Mouse (Mus musculus) embryonic facial prominence, embryonic 10.5 days (tissue): ENCODE measurements around the gene Tbc1d22a. TPM values are rescaled to one million over a fixed set of nuclear protein-coding genes. Genes with fewer than 3 reads are reported as not detected.

ENCODE experiments used
- DNase-seq: peaks from one replicate; pipeline ENCODE4 v3.0.0-alpha.2; 2017; ENCODE audit warnings: low spot score
- H3K27ac ChIP-seq: fragments of 300-500 bp; sonication (generic); replicated peaks from 2 replicates; pipeline ENCODE4 v1.5.1; 2016; ENCODE audit warnings: mild to moderate bottlenecking
- H3K27me3 ChIP-seq: fragments of 300-500 bp; sonication (generic); replicated peaks from 2 replicates; pipeline ENCODE4 v1.6.1; 2016; ENCODE audit warnings: low read depth, mild to moderate bottlenecking; ENCODE audit not compliant: poor library complexity, severe bottlenecking
- H3K36me3 ChIP-seq: fragments of 300-500 bp; sonication (generic); replicated peaks from 2 replicates; pipeline ENCODE4 v1.6.1; 2016; ENCODE audit warnings: mild to moderate bottlenecking, moderate library complexity
- H3K4me1 ChIP-seq: fragments of 300-500 bp; sonication (generic); 2 replicates; pipeline ENCODE4 v1.6.1; 2016
- H3K4me3 ChIP-seq: fragments of 300-500 bp; sonication (generic); 2 replicates; pipeline ENCODE4 v1.5.1; 2016; ENCODE audit warnings: mild to moderate bottlenecking, moderate library complexity
- H3K9me3 ChIP-seq: fragments of 300-500 bp; sonication (generic); 2 replicates; pipeline ENCODE4 v1.6.1; 2016; ENCODE audit warnings: mild to moderate bottlenecking
- WGBS: fragments of 180-500 bp; shearing (Covaris S2); methylation state at CpG from one replicate; pipeline ENCODE4 v1.1.7; 2016; 5-methylcytosine and 5-hydroxymethylcytosine counted together
- polyA plus RNA-seq: library from polyadenylated mRNA; unstranded; fragments of >200 nt; fragmentation: Nextera tagmentation; extraction: Ambion mirVana; gene quantifications from 2 replicates; pipeline ENCODE4 v1.2.1, GENCODE M21; 2016

The Tbc1d22a gene
- polyA plus RNA-seq, 1 experiment from 2014 or later: 11.2 TPM

DNA sequence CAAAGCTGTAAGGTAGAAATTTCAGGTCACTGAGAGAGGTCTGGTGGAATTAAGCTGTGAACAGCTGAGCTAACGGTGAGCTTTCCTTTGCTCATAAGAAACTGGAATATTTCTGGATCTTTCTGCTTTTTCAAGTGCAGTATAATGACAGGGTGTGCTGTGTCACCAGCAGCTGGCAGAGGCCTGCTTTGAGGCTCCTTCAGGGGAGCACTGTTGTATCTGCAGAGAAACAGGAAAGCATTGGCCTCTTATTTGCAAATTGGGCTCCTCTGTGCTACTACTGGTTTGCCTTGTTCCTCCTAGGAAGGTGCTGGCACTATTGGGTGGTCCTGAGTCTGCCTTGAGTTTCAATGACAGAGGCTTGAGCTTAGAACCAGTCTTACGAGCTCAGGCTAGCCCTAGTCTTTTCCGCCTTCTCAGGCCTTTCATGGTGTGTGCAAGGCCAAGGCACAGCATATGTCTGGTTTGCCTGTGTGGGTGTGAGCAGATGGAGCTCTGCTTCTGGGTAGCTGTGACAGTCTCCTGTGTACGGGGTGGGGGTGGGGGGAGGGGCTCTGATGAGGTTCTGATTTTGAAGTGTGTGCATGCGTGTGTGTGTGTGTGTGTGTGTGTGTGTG, 95.1 kb downstream of the Tbc1d22a start:
- 88% methylated on average over 5 of the region's 5 CpGs for WGBS

DNA sequence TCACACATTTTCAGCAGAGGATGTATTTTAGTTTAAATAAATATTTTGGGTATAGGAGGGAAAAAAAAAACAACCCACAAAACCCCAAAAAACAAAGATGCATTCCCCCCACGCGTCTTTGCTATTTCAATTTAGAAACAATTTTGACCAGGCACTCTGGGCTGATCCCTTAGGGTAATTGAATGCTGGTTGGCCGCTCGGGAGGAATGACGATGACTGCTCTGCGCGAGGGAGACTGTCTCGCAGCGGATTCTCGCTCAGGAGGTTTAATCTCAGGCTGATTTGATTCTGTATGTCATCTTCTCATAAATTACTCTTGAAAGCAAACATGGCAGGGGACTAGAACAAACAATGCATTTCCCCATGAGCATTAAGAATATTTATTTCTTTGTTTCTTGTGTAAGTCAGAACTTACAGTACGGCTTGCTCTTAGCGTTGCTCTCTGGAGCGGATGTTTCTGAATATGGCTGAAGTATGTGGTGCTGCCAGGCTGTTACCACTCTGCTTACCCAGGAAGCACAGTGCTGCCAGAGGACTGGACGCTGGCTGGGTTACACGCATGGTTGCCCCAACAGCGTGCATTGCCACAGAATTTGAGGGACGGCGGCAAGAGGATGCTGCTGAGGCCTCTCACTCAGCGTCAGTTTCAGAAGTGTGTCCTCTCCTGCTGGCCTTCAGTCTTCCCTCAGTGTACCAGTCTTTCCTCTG, 106.7 kb downstream of the Tbc1d22a start:
- Histone ChIP-seq H3K4me1 (no peaks in the 10 kb centered on the region), H3K9me3 (no peaks in the 10 kb centered on the region), H3K27me3 (no peaks in the 10 kb centered on the region), H3K4me3 (no peak overlapping the region), H3K27ac (no peak overlapping the region), H3K36me3 (peaks cover 5% of the 10 kb centered on the region; the same call in 1 of the 2 replicates)
- WGBS: 85% methylated on average over 19 of the region's 19 CpGs
- DNase-seq: no peak

More for the DNA sequence above, 95.1 kb downstream of the Tbc1d22a start:
- Histone ChIP-seq H3K27ac (no peak overlapping the region), H3K4me3 (no peak overlapping the region), H3K9me3 (no peaks in the 10 kb centered on the region), H3K4me1 (no peaks in the 10 kb centered on the region), H3K36me3 (peaks cover 6% of the 10 kb centered on the region), H3K27me3 (no peaks in the 10 kb centered on the region)
- no peak for DNase-seq

DNA sequence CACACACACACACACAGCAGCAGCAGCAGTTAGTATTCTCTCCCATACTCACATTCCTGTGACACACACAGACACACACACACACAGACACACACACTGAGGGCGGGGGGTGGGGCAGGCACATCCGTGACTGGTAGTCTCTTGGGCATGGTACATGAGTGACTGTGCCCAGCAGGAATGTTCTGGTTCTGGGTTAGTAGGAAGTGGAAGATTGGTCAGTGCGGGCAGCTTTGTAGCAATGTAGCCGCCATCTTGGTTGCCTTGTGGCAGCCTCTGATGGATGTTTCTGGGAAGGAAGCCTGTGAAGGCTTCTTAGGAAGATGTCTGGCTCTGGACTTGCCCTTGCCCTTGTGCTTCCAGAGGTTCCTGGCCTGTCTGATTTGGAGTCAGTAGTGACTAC, 112.1 kb downstream of the Tbc1d22a start:
- no peaks in the 10 kb centered on the region for H3K9me3 ChIP-seq
- no peak overlapping the region for H3K27ac ChIP-seq
- no peak for DNase-seq
- H3K4me3 ChIP-seq: no peak overlapping the region
- no peaks in the 10 kb centered on the region for H3K27me3 ChIP-seq
- H3K36me3 ChIP-seq: no peaks in the 10 kb centered on the region
- 94% methylated on average over 4 of the region's 4 CpGs for WGBS
- H3K4me1 ChIP-seq: no peaks in the 10 kb centered on the region

DNA sequence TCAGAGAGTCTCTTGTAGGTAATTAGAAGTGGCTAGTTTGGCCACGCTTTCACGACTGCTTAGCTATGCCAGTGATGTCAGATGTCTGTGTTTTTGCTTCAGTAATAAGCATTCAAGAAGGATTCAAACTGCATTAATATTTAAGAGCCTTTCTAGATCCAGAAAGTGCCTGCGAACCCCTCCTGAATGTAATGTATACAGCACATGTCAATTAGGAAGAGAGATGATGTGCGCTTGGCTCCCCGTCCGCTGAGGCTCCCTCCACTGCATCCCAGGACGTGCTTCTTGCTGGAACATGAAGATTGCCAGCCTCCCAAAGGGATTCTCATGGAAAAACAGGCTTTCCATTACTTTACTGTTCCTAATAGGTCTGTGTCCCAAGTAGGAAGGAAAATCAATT, 115.7 kb downstream of the Tbc1d22a start:
- H3K4me1 ChIP-seq: no peaks in the 10 kb centered on the region
- DNase-seq: no peak
- no peak overlapping the region for H3K4me3 ChIP-seq
- H3K9me3 ChIP-seq: no peaks in the 10 kb centered on the region
- H3K27ac ChIP-seq: no peak overlapping the region
- H3K27me3 ChIP-seq: no peaks in the 10 kb centered on the region
- no peaks in the 10 kb centered on the region for H3K36me3 ChIP-seq
- WGBS: 87% methylated on average over 7 of the region's 7 CpGs

DNA sequence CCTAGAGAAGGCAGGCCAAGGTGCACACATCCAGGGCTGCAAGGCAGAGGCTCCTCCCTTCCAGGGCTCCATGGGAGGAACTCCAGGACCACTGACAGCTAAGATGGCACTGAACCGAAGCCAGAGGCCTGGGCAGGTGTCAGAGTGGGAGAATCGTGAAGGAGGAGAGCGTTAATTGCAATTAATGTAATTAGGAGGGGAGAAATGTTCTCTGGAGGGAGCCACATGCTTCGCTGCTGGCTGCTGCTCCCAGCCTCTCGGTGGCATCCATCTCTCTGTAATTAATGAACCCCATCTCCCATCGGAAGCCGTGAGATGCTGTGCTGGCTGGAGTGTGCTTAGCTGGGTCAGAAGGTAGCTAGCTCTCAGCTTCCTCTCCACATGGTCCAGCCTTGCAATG, 116.2 kb downstream of the Tbc1d22a start:
- DNase-seq: no peak
- Histone ChIP-seq H3K4me3 (no peak overlapping the region), H3K9me3 (no peaks in the 10 kb centered on the region), H3K27ac (no peak overlapping the region), H3K4me1 (no peaks in the 10 kb centered on the region), H3K36me3 (no peaks in the 10 kb centered on the region), H3K27me3 (no peaks in the 10 kb centered on the region)
- 84% methylated on average over 7 of the region's 7 CpGs for WGBS

DNA sequence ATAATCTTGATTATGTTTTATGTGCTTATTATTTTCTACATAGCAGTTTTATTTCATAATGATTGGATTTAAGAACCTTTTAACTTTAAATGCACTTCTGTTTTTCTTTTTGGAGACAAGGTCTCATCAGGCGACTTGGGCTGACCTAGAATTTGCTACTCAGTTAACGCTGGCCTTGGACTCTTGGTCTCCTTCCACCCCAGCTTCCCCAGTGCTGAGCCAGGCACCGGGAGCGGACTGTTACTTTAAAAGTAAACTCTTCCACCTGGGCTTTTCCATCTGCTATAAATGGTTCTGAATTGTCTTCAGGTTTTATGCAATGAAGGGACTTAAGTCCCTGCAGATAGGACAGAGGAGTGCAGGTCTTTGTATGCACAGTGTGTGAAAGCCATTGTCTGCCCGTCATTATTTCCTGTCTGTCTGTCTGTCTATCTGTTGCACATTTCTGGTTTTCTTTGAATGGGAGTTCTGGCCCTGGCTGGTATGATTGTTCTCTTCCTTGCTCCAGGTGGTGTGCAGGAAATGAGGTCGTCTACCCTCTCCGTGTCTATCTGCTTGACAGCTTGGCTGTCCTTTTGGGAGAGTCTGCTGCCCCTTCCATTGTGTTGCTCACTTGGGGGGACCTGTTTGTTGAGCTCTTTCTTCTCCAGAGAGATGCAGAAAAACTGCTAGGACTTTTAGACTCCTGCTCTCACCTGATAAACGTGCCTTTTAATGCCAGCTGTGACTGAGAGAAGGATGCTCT, 117.4 kb downstream of the Tbc1d22a start:
- no peak overlapping the region; the same call in 1 of the 2 replicates for H3K27ac ChIP-seq
- DNase-seq: no peak
- no peaks in the 10 kb centered on the region for H3K36me3 ChIP-seq
- WGBS: 78% methylated on average over 8 of the region's 8 CpGs
- H3K27me3 ChIP-seq: no peaks in the 10 kb centered on the region
- no peaks in the 10 kb centered on the region for H3K4me1 ChIP-seq
- no peak overlapping the region for H3K4me3 ChIP-seq
- no peaks in the 10 kb centered on the region for H3K9me3 ChIP-seq

DNA sequence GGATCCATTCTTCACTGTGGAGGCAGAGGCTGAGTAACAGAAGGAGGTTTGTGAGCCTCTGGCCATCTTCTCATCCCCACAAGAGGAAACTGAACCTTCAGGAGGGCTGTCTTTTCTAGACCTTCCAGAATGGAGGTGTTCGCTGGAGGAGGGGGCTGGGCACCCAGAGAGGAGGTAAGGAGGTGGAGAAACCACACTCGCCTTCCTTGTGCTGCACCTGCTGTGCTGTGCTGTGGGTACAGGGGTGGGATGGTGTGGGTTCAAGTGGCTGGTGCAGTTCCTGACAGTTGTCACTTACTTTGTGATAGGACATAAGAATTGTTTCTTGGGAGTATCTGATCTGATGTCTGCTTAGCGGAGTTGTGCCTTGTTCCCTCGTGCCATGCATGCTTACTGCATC, 118.9 kb downstream of the Tbc1d22a start:
- DNase-seq: no peak
- Histone ChIP-seq H3K9me3 (no peaks in the 10 kb centered on the region), H3K27ac (no peak overlapping the region), H3K4me3 (no peak overlapping the region), H3K27me3 (no peaks in the 10 kb centered on the region), H3K4me1 (0 out of 2 replicates have a peak, but pooled peaks cover 4% of the 10 kb centered on the region), H3K36me3 (no peaks in the 10 kb centered on the region)
- WGBS: 90% methylated on average over 4 of the region's 4 CpGs

DNA sequence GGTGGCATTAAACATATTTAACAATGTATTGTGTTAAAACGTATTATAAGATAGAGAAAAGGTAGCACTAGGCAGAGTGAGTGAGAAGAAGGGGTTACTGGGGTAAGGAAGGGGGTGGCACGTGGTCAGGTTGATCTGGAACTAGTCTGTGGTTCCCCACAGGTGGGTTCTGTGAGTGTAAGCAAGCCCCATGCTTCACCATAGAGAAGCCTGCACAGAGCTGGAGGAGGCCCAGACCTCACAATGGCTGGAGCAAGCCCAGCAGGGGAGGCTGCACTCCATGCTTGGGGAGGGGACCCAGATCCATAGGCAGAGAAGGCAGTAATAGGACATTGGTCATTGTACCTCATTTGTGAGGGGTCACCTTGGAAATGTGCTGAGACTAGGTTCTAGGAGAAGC, 119.3 kb downstream of the Tbc1d22a start:
- WGBS: 79% methylated on average over 2 of the region's 2 CpGs
- 0 out of 2 replicates have a peak, but pooled peaks cover 4% of the 10 kb centered on the region for H3K4me1 ChIP-seq
- no peak for DNase-seq
- no peak overlapping the region for H3K4me3 ChIP-seq
- no peaks in the 10 kb centered on the region for H3K9me3 ChIP-seq
- H3K36me3 ChIP-seq: no peaks in the 10 kb centered on the region
- no peaks in the 10 kb centered on the region for H3K27me3 ChIP-seq
- no peak overlapping the region for H3K27ac ChIP-seq

DNA sequence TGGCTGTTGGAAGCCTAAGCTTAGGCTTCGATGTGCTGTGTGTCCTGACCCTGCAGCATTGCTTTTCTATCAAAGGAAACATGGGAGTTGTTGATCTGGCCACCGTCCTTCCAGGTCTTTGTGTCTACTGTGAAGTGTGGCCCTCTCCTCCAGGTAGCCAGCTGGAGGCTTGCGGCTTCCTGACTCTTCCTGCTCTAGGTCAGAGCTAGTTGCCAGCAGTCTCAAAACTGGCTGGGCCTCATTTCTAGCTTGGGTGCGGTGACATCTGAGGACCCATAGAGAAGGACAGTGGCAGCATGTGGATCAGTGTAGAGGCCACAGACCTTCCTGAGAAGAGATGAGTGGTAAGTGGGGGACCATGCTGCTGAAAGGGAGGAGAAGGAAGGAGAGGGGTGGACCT, 120.0 kb downstream of the Tbc1d22a start:
- Histone ChIP-seq H3K27me3 (no peaks in the 10 kb centered on the region), H3K4me3 (no peak overlapping the region), H3K36me3 (no peaks in the 10 kb centered on the region), H3K4me1 (0 out of 2 replicates have a peak, but pooled peaks cover 4% of the 10 kb centered on the region), H3K9me3 (no peaks in the 10 kb centered on the region), H3K27ac (no peak overlapping the region)
- WGBS: 93% methylated on average over 4 of the region's 4 CpGs
- DNase-seq: no peak

DNA sequence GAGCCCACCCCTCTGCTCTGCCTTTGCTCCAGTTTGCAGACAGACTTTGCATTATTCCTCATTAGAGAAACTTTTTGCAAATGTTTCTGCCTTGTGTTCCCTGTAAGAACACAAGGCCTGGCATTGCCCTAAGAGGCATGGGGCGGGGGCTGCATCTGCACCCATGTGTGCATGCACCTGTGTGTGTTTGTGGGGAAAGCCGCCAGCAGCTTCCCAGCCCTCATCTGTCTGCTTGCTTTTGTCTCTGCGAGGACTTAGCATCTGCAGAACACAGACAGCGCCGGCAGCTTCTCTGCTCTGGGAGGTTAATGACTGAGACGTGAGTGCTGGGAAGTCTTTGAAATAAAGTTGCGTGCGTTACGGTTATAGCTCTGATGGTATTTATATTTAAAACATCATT, 120.5 kb downstream of the Tbc1d22a start:
- 91% methylated on average over 9 of the region's 9 CpGs for WGBS
- H3K27ac ChIP-seq: no peak overlapping the region
- no peak for DNase-seq

DNA sequence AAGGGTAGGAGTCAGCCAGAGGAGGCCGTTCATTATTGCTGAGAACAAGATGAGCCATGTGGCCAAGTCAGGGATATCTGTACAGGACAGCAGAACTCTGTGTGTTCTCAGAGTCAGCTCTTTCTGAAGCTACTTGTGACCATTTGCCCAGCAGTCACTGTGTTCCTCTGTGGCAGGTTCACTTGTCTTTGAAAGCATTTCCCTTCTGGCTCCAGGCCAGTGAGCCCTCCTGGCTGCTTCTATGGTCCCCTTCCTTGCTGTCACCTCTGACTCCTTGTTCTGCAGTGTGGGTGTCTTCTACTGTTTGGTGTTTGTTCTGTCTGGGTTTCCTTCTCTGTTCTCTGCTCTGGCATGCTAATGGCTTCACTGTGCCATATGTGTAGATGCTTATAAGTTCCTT, 121.5 kb downstream of the Tbc1d22a start:
- Histone ChIP-seq H3K27me3 (no peaks in the 10 kb centered on the region), H3K27ac (no peak overlapping the region), H3K9me3 (no peaks in the 10 kb centered on the region), H3K36me3 (no peaks in the 10 kb centered on the region), H3K4me3 (no peak overlapping the region), H3K4me1 (0 out of 2 replicates have a peak, but pooled peaks cover 4% of the 10 kb centered on the region)
- WGBS: 88% methylated on average over 1 of the region's 1 CpGs
- no peak for DNase-seq

More for the DNA sequence above, 120.5 kb downstream of the Tbc1d22a start:
- Histone ChIP-seq H3K4me1 (0 out of 2 replicates have a peak, but pooled peaks cover 4% of the 10 kb centered on the region), H3K36me3 (no peaks in the 10 kb centered on the region), H3K27me3 (no peaks in the 10 kb centered on the region), H3K4me3 (no peak overlapping the region), H3K9me3 (no peaks in the 10 kb centered on the region)

DNA sequence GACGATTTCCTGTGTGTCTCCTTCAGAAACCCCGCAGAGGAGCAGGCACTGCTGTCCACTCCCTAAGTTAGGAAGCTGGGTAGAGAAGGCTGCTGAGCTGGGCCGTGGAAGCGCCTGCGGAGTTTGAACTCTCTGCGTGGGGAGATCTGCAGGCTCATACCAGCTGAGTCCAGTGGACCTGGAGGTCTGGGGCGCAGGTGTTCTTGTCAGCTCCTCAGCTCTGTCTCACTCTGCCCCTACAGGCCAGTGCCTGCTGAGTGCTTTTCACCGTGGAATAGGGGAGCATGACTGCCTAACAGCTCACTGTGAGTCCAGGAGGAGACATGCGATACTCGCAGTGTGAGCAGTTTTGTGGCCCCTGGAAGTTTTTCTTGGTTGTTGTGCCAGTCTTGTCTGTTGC, 123.5 kb downstream of the Tbc1d22a start:
- Histone ChIP-seq H3K27ac (no peak overlapping the region), H3K4me3 (no peak overlapping the region), H3K9me3 (no peaks in the 10 kb centered on the region), H3K36me3 (no peaks in the 10 kb centered on the region), H3K27me3 (no peaks in the 10 kb centered on the region), H3K4me1 (peaks cover 6% of the 10 kb centered on the region; the same call in 1 of the 2 replicates)
- no peak for DNase-seq
- WGBS: 76% methylated on average over 10 of the region's 10 CpGs
